Mouse (Mus musculus) Patski (cell line): ENCODE measurements around the gene Cdk1. TPM values are rescaled to one million over a fixed set of nuclear protein-coding genes. Genes with fewer than 3 reads are reported as not detected.
A peak's percentile ranks its signal among the peaks of the same experiment; 100 is the strongest.
"Not testable (repeated sequence)": the region's sequence is repeated elsewhere in the genome, so short reads cannot be mapped to it uniquely, and the experiment has no call there.

Experiments
- ATAC-seq: fragments of 100-300 bp; one replicate; pipeline ENCODE4 v1.8.0; 2021
- CTCF ChIA-PET: fragments of 350-600 bp; sonication (Branson Sonifier 250); formaldehyde crosslinking; loops from one replicate; lab custom pipeline; 2022; ENCODE audit warnings: inconsistent platforms; lab: Charles Lee
- POLR2A ChIA-PET: fragments of 350-600 bp; sonication (Branson Sonifier 250); formaldehyde crosslinking; loops from one replicate; lab custom pipeline; 2022; ENCODE audit warnings: antibody characterized with exemption, inconsistent platforms; lab: Charles Lee
- DNase-seq: peaks from one replicate; pipeline ENCODE4 v3.0.0-alpha.2; 2011; ENCODE audit warnings: low read depth, low spot score
- H3K27me3 ChIP-seq: fragments of 371-371 bp; one replicate; pipeline ENCODE4 v1.5.1; 2021
- CTCF ChIP-seq: fragments of 100-300 bp; IDR thresholded peaks from one replicate; pipeline ENCODE4 v1.5.1; 2021
- in situ Hi-C: fragments of 300-500 bp; cut with MboI; formaldehyde crosslinking; loops from 3 replicates; pipeline ENCODE4 v1.11.1; 2018; ENCODE audit warnings: low pct_unique_long_range_greater_than_20kb, mixed read lengths
- polyA plus RNA-seq: library from polyadenylated mRNA; unstranded; gene quantifications from one replicate; pipeline ENCODE4 v1.2.3, GENCODE M21; 2021

Gene Cdk1
- polyA plus RNA-seq, 1 experiment from 2014 or later, result 221 TPM

DNA sequence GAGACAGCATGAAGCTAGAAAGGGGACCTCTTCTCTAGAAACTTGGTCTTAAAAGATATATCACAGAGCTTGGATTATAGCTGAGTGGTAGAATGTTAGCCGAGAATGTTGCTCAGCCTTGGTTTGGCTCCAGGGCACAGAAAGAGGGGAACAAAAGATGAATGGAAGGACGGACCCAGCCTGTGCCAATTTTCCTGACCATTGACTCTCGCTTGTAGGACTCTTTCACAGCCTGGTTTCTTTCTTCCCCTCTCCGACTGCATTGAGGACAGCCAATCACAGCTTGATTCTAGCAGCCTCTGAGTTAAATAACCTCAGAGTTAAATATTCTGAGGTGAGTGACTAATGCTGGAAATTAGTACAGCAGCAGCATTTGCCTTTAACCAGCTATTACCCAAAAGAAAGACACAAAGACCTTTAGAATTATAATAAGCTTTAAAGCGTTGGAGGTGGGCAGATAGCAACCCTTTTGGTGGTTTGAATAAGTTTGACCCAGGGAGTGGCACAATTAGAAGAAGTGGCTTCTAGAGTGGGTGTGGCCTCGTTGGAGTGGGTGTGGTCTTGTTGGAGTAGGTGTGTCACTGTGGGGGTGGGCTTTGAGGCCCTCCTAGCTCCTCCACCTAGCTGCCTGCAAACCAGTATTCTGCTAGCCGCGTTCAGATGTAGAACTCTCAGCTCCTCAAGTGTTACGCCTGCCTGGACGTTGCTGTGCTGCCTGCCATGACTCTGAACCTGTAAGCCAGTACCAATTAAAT is 21.2 kb upstream of the Cdk1 start:
- no peak for ATAC-seq
- TF ChIP-seq CTCF, result no peak
- in situ Hi-C loops, result no loop called here
- DNase-seq, result no peak
- POLR2A ChIA-PET, result no interaction called here
- CTCF ChIA-PET, result interaction anchor here (1.1 to 1.3 kb wide), 2 partner anchors 21 to 57 kb away, joined by 3 read pairs; partner anchors contain the start of gene Cdk1
- peaks cover 4% of the 10 kb centered on the region for H3K27me3 ChIP-seq

DNA sequence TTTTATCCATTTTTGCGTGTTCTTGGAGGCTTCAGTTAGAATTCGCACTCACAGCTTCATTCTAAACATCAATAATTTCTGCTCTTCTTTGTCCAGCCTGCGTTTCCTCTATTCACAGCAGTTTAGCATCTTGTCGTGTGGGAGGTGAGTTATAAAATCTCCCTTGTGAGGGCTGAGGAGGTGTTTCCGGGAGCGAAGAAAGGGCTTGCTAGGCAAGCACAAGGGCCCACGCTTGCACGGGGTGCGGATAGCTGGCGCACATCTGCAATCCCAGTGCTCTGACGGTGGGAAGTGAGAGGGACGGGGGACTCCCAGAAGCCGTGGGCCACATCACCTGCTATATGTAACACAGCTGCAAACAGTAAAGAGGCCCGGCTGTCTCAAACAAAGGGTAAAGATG is 19.3 kb upstream of the Cdk1 start:
- H3K27me3 ChIP-seq, result peaks cover 8% of the 10 kb centered on the region
- TF ChIP-seq CTCF, result no peak

DNA sequence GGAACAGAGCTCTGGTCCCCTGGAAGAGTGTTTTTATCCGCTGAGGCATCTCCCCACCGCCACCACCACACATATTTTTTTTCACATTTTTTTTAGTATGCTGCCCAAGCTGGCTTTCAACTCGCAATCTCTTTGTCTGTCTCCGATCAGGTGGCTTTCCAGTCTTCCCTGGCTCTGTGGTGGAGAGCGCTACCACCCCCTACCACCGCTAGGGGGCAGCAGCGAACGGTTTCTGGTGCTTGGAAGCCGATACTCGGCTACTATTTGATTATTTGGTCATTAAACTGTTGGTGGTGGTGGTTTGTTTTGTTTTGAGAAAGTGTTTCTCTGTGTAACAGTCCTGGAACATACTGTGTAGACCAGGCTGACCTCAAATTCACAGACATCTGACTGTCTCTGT is 18.7 kb upstream of the Cdk1 start:
- H3K27me3 ChIP-seq, result peaks cover 5% of the 10 kb centered on the region
- TF ChIP-seq CTCF, result peak; percentile 79
- ATAC-seq, result no peak
- no peak for DNase-seq
- ChIA-PET CTCF (interaction anchor here (1.6 kb wide), 1 partner anchor 10 kb away, joined by 3 read pairs; no protein-coding TSS in a partner anchor), POLR2A (no interaction called here)
- in situ Hi-C loops, result no loop called here

More for the DNA sequence above, 19.3 kb upstream of the Cdk1 start:
- in situ Hi-C loops, result no loop called here
- DNase-seq (no peak), ATAC-seq (no peak)
- ChIA-PET POLR2A (no interaction called here), CTCF (no interaction called here)

- in situ Hi-C loops, result no loop called here
- peaks cover 4% of the 10 kb centered on the region for H3K27me3 ChIP-seq
- no peak for ATAC-seq
- DNase-seq, result no peak
- CTCF ChIA-PET, result no interaction called here
- TF ChIP-seq CTCF, result no peak
- POLR2A ChIA-PET, result interaction anchor here (0.7 kb wide), 1 partner anchor 932 kb away, joined by 3 read pairs; no protein-coding TSS in a partner anchor
These were observed 16.6 kb upstream of the Cdk1 start for GRCm38 (mm10) chr10:69369321-69369720.

GRCm38 (mm10) chr10:69366877-69367387 is 14.2 kb upstream of the Cdk1 start:
- ChIA-PET CTCF (no interaction called here), POLR2A (no interaction called here)
- in situ Hi-C loops, result no loop called here
- H3K27me3 ChIP-seq, result peaks cover 4% of the 10 kb centered on the region
- ATAC-seq, result no peak
- peak; percentile 33 for TF ChIP-seq CTCF
- no peak for DNase-seq

- ChIA-PET CTCF (interaction anchor here (0.7 kb wide), 1 partner anchor 13 kb away, joined by 3 read pairs; the partner anchor contains the start of gene Cdk1), POLR2A (no interaction called here)
- no peak for DNase-seq
- in situ Hi-C loops, result no loop called here
- peaks cover 4% of the 10 kb centered on the region for H3K27me3 ChIP-seq
- TF ChIP-seq CTCF, result no peak
- ATAC-seq, result no peak
These were observed 13.5 kb upstream of the Cdk1 start for GRCm38 (mm10) chr10:69366208-69366607.

DNA sequence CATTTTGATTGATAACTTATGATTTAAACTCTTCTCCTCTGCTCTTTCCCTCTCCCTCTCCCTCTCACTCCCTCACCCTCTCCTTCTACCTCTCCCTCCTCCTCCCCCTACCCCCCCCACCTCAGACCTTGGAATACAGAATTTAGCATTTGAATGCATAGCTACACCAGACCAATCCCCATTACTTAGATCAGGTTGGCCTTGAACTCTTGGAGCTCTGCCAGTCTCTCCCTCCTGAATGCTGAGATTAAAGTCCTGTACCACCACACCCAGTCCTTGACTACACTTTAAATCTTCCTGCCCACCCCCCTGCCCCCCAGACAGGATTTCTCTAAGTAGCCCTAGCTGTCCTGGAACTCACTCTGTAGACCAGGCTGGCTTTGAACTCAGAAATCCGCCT is 6.9 kb upstream of the Cdk1 start:
- POLR2A ChIA-PET, result no interaction called here
- H3K27me3 ChIP-seq, result no peaks in the 10 kb centered on the region
- ATAC-seq (no peak), DNase-seq (no peak)
- in situ Hi-C loops, result no loop called here
- TF ChIP-seq CTCF, result no peak
- CTCF ChIA-PET, result no interaction called here

- POLR2A ChIA-PET, result interaction anchor here (0.7 kb wide), 1 partner anchor 1190 kb away, joined by 4 read pairs; no protein-coding TSS in a partner anchor
- in situ Hi-C loops, H3K27me3 ChIP-seq, DNase-seq, ATAC-seq: not testable (repeated sequence)
- CTCF ChIA-PET, result interaction anchor here (0.6 to 1.2 kb wide), 2 partner anchors 13 to 21 kb away, joined by 3 read pairs; no protein-coding TSS in a partner anchor
These were observed 345 bp upstream of the Cdk1 start for GRCm38 (mm10) chr10:69353086-69353479.

- DNase-seq, result no peak
- TF ChIP-seq CTCF, result no peak
- in situ Hi-C loops, result no loop called here
- H3K27me3 ChIP-seq, result no peaks in the 10 kb centered on the region
- no peak for ATAC-seq
- POLR2A ChIA-PET, result interaction anchor here (0.7 to 1.5 kb wide), 2 partner anchors 81 to 99 kb away, joined by 3 read pairs; no protein-coding TSS in a partner anchor
- CTCF ChIA-PET, result interaction anchor here (1.2 kb wide), 1 partner anchor 22 kb away, joined by 3 read pairs; no protein-coding TSS in a partner anchor
These were observed 911 bp downstream of the Cdk1 start for GRCm38 (mm10) chr10:69351842-69352211.

- ChIA-PET POLR2A (interaction anchor here (1.5 kb wide), 1 partner anchor 98 kb away, joined by 3 read pairs; no protein-coding TSS in a partner anchor), CTCF (no interaction called here)
- TF ChIP-seq CTCF, result no peak
- in situ Hi-C loops, result no loop called here
- DNase-seq (no peak), ATAC-seq (no peak)
- H3K27me3 ChIP-seq, result no peaks in the 10 kb centered on the region
These were observed 1.5 kb downstream of the Cdk1 start for GRCm38 (mm10) chr10:69351071-69351841.
